Mouse (Mus musculus) thymus, postnatal 14 days (tissue): Measurements from ENCODE around the gene Plg.
A peak's percentile ranks its signal among the peaks of the same experiment; 100 is the strongest.

Experiments
- DNase-seq: peaks from one replicate; pipeline ENCODE4 v3.0.0; 2021

Gene Plg

DNA sequence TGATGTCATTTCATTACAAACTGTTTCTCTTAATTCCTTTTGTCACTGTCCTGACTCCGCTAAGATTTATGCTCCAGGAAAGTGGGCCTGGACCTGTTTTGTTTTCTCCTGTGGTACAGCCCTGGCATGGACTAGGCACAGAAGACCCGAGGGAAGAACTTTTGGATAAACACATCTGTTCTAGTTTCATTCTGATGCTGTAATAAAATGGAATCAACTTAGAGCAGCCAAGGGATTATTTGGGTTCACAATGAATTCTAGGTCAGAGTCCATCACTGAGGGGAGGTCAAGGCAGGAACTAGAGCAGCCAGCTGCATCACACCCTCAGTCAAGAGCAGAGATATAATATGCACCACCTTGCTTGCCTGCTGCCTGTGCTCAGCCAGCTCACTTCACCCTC lies 9.4 kb downstream of the Plg start:
- no peak for DNase-seq

DNA sequence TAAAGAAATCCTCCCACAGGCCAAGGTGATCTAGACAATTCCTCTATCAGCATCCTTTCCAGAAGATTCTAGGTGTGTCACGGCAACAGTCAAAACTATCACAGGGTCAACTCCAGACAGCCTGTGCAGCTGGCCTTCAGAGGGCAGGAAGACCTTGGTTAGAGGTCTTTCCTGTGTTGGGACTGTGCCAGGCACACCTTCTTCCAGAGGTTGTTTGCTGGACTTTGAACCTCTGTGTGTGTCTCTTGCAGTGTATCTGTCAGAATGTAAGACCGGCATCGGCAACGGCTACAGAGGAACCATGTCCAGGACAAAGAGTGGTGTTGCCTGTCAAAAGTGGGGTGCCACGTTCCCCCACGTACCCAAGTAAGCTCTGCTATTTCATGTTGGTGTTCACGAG lies 9.8 kb downstream of the Plg start:
- DNase-seq: no peak

DNA sequence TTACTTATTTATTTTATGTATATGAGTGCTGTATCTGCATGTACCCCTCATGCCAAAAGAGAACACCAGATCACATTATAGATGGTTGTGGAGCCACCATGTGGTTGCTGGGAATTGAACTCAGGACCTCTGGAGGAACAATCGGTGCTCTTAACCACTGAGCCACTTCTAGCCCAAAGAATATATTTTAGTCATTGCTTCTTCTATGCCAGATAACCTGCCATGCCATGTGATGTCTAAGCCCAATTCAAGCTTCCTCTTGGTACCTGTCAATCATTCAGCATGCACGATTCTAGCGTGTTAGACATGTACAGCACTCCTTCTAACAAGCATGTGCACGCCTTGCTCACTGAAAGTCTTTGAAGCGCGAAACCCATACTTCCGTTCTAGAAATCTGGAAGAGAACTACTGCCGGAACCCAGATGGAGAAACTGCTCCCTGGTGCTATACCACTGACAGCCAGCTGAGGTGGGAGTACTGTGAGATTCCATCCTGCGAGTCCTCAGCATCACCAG lies 17.8 kb downstream of the Plg start:
- DNase-seq: no peak

DNA sequence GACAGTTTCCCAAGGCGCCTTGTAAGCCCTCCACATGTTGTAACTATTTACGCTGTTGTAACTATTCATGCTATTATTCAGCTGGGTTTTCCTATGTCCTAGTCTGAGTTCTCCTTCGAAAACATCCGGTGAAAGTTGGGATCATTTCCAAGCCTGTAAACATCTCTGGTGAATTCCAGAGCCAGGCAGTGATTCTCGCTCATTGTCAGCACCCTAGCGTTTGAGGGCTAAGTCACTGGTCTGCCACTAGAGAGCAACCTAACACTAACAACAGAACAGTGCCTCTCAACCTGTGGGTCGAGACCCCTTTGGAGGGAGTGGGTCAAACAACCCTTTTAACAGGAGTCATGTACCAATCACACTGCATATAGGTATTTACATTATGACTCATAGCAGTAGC lies 25.0 kb downstream of the Plg start:
- no peak for DNase-seq

DNA sequence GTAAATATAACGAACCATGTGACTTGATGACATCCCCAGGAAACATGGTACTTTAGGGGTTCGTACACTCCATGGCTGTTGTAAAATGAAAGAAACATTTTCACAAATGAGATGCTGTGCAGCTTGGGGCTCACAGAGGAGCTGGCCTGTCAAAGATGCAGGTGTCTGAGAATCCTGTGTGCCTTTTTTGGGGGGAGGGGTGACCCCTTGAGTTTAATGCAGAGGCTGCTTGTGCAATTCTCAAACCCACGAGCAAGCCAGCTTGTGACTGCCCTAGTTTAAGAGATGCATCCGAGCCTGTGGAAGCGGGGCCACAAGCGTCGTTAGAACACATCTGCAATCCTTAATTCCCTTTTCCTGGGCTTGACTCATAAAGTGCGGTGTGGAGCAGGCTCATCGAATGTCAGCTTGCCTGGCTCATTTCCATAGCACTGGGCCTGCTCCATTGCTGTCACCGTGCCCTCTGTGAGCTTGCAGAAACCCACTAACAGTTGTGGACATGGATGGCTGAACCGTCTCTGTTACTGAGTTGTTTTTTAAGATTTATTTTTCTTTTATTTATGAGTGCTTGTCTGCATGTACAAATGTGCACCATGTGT lies 31.0 kb downstream of the Plg start:
- peak; percentile 59 for DNase-seq

DNA sequence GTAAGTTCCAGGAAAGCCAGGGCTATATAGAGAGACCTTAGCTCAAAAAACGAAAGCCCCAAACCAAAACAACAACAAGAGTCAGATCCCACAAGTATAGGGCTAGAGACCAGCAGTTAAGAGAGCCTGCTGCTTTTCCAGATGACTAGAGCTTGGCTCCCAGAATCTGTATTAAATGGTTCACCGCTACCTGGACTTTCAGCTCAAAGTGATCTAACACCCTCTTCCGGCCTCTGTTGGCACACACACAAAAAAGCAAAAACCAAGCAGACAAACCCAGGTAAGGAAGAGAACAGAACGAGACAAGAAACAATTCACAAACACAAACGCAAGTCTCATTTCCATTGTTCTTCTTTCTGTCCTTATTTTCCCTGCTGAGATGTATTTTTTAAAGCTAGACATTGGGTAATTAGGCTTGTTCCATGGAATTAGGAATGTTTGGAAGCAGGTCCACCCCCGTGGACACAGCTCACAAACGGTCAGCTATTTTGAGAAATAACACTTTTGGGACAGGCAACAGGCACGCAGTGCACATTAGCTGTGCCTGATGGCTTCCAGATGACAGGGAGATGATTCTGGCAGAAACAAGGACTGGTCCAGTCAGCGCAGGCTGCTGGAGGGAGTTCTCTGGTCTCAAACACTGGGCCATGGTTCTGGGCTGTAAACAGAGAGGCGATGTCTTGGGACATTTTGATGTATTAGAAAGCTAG lies 33.9 kb downstream of the Plg start:
- no peak for DNase-seq

DNA sequence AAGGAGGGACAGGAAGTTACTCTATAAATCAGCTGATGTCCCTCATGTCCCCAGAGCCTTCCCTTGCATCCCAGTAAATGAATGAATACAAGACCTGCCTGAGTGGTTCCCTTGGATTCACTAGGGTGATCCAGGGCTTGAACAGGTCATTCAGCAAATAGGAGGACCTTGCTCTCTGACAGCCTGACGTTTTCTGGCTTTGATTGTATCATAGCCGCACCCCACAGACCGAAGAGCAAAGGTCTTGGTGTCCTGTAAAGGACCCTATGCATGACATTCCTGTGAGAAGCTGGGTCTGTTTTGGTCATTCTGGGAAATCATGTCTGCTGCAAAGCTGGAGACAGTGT lies 34.5 kb downstream of the Plg start:
- DNase-seq: no peak

DNA sequence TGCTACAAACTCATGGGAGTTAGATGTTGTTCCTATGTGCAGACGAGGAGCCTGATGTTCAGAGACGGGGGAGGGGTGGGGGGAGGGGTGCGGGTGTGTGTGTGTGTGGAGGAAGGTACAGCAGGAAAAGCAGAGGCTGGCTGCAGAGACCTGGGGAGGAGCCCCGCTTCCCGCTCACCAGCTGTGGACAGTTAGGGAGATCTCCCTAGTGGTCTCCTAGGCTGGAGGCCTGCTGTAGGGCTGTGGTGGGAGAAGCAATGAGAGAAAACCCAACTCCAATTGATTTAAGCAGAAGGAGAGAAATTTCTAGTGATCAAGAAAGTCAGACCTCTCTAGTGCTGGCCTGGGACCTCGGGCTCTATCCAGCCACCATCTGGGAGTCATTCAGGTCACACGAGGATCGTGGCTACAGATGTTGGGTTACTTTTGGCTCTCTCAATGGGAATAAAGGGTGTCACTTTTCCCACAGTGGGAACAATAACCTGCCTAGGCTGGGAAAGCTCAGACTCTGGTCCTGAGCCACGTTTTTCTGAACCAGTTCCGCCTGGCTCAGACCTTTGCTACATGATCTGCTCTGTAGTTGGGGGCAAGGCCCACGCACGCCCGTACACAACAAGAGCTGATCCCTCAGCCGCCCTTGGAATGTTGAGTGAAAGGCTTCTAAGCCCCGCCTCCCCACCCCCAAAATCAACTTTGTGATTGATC lies 36.8 kb downstream of the Plg start:
- DNase-seq: no peak

DNA sequence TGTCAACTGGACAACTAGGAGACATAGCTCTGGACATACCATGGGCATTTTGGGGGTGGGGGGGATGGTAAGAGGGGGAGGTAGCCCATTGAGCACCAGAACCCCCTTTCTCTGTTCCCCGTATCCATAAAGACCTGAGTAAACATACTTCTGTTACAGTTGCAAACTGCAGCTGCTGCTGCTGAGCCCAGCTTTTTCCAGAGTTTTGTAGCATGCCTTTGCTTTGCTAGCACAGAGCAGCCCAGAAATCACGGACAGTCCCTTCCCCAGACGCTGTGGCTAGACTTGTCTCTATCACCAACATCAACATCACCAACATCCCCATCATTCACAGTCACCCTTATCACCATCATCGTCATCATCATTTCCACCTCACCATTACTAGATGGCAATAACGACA lies 37.3 kb downstream of the Plg start:
- no peak for DNase-seq

DNA sequence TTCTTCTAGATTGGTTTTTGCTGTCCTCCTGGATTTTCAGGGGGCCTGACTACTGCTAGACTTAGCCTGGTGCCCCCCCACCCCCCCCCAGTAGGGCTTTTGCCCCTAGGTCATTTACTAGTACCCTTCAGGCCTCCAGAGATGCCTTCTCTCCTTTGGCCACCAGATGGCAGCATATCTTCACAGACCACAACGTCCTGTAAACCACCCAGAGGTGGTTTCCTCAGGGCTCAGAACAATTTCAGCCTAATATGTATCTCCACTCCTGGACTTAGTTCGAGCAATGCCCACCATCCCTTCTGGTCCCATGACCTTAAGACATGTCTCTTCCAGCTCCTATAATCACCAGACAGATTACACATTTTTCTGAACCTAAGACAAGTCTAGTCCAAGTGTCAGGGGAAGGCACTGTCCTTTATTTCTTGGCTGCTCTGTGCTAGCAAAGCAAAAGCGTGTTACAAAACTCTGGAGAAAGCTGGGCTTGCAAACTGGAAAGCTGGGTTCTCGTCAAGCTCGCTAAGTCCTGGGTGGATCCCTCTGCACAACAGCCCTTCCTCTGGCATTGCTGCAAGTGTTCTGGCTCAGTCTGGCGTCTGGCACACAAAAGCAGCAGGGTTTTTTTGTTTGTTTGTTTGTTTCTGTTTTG lies 38.0 kb downstream of the Plg start:
- DNase-seq: peak; percentile 83

DNA sequence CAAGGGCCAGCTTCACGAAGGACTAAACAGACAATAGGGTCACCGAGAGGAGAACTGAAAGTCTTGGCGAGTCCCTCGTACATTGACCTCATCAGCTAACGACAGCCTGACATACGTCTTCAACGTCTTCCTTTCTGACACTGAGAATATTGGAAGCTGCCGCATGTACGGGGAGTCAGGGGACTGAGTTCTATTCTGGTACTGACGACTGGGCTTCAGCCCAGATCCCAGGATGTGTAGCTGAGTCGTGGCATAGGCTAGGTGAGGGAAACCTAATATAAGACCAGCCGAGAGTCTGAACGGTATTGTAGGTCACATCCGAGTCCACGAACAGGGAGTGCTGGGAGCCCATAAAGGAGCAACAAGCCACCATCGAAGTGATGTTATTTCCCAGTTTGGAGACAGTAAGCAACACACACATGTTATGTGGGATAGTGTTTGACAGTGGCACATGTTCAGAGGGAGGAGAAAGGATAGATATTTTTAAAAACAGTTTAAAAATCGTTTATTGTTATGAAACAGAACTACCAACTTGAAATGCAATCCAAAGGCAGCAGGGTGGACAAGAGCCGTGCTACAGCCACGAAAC lies 41.2 kb downstream of the Plg start:
- DNase-seq: no peak

DNA sequence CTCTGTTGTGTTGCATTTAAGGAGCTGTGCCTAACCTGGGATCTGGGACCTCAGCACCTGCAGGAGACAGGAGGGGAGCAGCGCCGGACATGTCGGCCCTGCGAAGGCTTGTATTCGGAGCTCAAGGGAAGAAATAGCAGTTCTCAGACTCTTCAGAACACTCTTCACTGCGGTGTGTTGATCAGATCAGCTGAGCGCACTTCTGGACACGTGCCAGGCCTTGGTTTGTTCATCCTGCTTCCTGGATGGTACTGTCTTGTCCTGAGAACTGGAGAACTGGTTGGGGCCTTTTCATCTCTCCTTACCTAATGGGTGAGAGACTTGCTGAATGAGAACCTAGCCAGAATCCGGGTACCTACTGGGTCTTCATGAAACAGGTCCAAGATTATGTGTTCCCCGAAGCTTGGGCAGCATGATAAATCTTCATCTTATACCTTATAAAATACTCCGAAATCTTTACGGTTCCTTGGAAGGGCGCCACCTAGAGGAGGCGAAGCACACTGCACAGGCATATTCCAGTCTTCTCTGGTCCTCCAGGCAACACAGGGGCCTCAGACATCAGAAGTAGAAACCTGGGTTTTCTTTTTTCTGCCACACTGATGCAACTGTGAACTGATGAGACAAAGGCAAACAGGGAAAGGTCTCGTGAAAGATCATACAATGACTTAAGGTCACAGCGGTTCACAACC lies 42.6 kb downstream of the Plg start:
- DNase-seq: peak; percentile 38

DNA sequence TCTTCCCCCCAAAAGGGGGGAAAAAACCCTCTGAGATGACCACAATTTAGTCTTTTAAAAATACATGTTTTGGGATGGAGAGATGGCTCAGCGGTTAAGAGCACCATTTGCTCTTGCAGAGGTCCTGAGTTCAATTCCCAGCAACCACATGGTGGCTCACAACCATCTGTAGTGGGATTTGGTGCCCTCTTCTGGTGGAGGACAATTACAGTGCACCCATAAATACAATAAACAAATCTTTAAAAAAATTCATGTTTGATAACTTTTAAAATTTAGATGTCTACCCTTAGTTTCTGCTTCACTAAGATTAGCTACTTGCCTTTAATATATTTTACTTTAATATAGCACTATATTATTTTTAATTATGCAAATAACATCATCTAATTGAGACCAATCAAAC lies 43.7 kb downstream of the Plg start:
- no peak for DNase-seq

DNA sequence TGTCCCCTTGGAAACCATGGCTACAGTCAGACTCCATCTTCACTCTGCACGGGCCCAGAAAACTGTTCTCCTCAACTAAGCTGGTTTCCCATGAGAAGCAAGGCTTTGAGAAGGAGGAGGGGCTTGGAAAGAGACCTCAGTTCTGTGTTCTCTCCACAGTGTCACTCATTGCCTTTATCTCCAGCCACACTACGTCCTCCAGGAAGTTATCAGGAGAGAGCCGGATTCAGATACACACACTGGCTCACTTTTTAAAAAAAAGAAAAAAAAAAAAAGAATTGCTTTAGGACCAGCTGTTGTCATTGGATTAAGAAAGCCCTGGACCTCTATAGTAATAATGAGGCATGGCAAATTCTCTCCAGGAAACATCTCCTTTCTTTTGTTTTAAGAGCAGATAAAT lies 48.7 kb downstream of the Plg start:
- DNase-seq: no peak

DNA sequence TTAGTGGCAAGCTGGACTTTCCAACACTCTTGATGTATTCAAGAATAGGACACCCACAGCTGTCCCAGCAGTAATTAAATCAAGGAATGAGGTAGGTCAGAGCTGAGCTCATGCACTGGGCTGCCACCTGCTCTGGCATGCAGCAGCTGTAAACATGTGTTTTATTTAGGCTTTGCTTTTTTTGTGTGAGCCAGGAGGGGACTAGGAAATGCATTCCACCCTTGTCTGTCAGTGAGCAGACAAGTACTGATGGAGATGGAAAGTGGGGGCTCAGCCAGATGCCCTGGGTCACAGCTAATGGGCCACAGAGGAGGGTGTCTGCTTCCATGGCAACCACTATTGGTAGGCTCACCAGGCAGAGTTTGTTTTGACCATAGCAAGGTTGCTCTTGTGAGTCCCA lies 50.0 kb downstream of the Plg start:
- DNase-seq: no peak

DNA sequence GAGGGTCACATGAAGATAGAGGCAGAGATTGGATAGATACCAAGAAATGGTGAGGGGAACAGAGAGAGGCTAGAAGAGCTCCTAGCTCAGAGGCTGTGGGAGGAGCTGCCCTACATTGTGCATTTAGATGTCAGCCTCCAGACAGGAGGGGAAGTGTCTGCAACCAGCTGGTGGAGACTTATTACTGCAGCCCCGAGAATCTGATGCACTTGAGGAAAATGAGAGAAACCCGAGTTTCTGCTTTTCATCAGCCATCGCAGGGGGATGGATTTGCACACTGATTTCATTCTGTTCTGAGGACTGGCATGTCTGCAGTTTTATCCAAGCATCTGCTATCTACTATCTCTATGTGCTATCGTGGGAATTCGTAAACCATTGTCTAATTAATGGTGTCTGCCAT lies 53.3 kb downstream of the Plg start:
- DNase-seq: no peak

DNA sequence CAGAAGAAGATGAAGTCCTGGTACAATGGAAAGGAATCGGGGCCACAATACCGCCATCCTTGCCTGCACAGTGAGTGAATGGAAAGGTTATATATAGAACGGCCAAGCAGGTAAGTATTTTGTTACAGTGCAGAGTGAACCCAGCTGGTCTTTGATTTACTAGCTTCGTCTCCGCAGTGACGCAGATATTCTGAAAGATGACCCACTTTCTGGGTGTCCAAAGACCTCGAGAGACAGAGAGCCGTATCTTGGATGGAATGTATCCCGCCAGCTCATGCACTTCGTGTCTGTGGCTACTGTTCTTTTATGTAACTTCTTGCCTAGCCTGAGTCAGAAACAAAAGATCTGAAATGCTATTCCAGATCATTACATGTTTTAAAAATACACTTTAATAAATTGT lies 59.4 kb downstream of the Plg start:
- DNase-seq: no peak

DNA sequence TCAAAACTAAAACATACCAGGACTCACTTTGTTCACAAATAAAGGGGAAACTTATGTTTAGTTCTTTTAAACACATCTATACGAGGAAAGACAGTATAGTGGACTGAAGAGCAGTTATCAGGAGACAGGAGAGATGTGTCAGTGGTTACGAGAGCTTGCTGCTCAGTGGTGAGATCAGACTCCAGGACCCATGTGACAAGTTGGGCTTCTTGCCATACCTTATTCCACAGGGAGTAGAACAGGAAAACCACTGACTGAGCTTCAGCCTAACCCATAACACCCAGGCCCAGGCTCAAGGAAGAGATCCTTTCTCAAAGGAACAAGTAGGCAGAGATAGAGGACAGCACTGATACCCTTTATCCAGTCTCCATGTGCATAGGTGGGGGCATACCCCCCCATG lies 66.2 kb downstream of the Plg start:
- DNase-seq: no peak

DNA sequence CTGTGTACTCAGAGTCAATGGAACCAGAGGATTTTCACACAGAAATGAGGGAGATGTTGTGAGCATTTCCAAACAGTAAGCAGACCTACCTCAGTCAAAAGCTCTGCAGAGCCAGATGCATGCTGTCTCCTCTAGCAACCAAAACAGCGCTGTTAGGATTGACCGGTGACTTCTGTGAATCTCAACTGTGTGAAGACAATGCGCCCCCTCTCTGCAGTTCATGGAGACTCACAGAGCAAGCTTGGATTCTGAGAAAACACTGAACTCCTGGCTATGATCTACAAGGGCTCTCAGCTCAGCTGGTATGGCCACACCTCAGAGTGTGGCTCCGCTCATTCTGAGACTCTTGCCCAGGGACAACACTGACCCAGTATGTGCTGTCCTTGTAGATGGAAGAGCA lies 72.8 kb downstream of the Plg start:
- DNase-seq: no peak

DNA sequence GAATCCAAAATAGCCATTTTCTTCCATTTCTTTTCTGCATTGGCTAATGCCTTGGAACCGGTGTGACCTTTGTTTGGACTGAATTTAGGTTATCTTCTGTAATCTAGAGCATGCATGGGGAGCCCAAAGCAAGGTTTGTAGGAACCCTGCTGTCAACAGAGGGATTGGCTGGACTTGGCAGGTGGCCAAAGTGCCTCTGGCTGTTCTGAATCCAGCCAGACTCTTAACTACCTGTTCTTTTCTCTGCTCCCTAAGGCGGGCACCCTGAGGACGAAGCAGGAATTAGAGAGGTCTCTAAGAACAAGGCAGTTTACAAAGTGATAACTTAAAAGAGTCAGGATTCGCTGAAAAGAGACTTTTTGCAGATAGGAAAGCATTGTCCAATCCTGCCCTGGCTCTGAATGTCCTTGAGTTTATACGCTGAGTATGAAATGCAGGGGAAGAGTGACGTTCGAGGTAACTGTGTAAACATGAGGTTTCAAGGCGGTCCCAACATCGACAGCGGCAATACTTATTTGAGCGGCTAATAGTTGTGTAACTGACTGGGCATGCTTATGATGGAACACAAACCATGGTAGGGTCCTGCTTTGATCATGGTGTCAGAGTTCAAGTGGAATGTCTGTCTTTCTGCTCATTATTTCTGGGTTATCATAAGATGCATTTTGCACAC lies 74.6 kb downstream of the Plg start:
- DNase-seq: no peak

DNA sequence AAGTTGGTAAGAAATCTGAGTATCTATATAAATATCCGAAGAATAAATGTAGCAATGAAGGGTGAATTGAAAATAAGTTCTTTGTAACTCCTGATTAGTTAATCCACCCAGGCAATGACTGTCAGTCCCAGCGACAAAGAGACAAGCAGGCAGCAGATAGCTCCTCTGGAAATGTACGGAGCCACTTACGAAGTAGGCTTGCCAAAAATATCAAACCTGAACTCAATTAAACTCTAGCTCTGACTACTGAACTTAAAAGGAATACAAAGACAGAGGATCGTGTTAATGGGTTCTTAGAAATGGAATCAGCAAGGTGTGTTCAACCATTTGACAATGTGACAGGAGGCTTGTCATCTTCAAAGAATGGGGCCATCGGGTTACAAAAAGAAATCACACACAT lies 75.3 kb downstream of the Plg start:
- no peak for DNase-seq

DNA sequence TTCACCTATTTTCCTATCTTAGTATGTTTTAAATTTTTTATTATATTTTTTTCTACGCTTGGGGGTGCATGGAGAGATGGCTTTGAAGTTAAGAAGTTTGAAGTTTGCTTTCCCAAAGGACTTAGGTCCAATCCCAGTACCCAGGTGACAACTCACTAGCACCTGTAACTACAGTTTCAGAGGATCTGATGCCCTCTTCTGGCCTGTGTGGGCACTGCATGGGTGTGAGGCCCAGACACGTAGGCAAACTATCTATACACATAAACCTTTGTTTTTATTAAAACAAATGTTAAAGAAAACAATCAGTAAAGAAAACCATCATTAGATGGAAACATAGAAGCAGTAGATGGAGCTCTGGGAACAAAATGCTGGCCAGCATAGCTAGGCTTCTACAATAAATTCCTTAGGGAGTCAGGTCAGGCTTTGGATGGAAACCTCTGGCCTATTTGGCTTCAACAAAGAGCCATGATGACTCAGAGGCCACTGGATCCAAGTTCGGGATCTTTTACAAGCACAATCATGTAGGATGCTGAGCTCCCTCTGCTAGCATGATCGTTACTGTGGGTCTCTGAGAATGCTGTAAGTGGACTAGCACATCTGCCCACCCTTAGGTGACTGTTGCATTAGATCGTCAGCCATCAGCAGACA lies 76.9 kb downstream of the Plg start:
- DNase-seq: peak; percentile 66
